Mouse (Mus musculus): ENCODE measurements around the gene Med12l.

DNA sequence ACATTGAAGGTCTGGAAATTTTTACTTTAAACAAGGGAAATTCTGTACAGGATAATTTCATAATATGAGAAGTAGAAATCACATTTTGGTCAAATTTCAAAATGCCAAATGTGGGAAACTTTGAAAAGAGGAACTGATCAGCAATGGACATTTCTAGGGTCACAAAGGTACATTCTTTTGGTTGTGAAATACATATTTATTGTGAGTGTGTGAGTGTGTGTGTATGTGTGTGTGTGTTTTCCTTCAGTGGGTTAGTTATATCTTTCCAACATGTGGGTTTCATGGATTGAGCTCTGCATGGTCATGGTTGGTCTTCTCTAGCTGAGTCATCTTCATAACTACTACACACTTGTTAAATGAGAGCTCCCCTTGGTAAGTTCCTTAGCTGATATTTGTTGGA, 206.8 kb downstream of the Med12l start:
- no peak for TF ChIP-seq CTCF (IDR thresholded peaks at IDR 0.05)
- TF ChIP-seq POLR2A (IDR thresholded peaks at IDR 0.05; ENCODE audit: insufficient read depth, low read depth, low read length): no peak

Measured in heart, adult 2 months (tissue).